Mouse (Mus musculus): ENCODE measurements around the gene Bhlhe41.

Gene Bhlhe41

DNA sequence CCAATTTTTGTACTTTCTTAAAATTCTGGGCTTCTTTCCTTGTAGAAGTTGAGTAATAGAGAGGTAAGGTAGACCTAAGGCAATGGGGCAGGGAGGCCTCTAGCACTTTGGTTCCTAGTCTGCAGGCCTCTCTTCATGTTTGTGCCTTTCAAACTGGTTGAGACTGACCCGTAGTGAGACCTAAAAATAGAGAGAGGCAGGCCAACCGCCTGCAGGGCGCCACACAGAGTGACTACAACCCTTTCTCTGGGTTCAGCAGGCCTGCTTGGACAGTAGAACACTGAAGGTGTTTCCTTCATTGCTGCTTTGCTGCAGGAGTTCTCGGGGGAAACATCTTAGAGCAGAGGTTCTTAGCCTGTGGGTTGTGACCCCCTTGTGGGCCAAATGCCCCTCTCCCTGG lies 5.6 kb upstream of the Bhlhe41 start:
- DNase-seq = no peak

DNA sequence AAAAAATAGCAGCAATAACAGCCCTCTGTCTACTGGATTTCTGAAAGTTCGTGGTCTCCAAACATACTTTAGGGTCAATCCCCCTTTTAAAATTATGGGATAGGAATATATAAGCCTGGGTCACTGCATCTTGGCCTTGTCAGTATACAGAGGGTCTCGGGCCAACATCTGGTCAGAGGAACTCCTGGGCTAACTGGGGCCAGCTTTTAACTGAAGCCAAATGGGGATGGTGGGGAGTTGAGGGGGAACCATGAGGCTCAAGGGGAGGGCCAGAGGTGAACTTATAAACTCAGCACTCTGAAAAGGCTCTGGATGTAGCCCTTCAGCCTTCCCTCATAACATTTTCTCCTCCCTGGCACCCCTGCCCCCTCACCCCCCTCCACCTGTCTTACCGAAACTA lies 1.8 kb upstream of the Bhlhe41 start:
- peak in 1 of 2 experiments; percentile 12 for DNase-seq

DNA sequence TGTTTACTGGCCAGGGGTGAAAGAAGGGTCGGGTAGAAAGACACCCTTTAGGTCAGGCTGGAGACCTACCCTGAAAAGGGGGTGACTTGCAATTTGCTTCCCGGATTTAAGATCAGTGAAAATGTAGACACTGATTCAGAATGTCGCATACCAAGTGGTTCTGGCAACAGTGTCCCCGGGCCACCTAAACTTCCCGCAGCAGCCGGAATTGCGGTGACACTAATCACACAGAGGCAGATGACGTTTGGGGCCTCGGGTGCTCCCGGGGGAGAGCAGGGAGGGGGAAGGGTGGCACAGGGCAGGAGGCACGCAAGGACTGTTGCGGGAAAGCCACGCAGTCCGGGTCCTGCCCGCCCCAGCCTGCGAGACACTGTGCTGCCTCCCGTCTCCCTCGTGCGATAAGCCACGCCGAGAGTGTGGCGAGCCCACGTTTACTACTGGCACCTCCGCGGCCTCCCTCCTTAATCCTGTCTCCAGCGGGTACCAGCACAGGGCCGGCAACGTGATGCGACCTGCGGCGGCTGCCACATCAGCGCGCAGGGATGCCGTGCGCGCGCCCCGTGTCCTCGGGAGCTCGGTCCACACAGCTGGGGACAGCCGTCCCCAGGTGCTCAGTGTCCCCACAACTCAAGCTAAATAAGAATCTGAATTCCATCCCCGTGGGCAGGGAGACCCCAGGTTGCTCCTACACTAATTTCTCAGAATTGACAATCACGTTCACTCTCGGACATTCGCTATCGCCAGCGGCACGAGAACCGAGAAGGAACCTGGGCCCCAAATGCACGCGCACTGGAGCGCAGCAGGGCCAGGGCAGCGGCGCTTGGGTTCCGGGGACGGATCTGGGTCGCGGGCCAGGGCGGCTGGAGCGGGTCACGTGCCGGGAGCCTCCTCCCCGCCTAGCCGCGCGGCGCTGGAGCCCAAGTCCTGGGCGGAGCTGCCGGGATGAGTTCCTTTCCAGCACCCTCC lies 811 bp upstream of the Bhlhe41 start:
- peak; percentile 93 for DNase-seq

DNA sequence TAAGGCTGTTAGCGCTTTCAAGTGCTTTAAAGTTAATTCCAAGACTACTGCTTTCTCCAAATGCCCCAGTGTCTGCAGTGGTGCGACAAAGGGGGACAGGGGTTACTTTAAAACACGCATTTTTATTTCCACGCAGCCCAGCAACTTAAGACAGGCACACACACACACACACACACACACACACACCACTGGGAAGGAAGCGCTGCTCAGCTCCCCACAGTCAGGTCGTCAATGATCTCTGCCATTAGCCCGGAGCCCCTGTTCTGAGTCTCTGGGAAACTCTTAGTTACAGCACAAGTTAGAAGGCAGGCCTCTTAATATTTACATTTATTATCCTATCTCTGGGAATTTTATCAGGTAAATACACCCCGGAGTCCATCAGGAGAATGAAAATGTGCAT lies 1.2 kb downstream of the Bhlhe41 start:
- peak; percentile 44 to 54 for DNase-seq

DNA sequence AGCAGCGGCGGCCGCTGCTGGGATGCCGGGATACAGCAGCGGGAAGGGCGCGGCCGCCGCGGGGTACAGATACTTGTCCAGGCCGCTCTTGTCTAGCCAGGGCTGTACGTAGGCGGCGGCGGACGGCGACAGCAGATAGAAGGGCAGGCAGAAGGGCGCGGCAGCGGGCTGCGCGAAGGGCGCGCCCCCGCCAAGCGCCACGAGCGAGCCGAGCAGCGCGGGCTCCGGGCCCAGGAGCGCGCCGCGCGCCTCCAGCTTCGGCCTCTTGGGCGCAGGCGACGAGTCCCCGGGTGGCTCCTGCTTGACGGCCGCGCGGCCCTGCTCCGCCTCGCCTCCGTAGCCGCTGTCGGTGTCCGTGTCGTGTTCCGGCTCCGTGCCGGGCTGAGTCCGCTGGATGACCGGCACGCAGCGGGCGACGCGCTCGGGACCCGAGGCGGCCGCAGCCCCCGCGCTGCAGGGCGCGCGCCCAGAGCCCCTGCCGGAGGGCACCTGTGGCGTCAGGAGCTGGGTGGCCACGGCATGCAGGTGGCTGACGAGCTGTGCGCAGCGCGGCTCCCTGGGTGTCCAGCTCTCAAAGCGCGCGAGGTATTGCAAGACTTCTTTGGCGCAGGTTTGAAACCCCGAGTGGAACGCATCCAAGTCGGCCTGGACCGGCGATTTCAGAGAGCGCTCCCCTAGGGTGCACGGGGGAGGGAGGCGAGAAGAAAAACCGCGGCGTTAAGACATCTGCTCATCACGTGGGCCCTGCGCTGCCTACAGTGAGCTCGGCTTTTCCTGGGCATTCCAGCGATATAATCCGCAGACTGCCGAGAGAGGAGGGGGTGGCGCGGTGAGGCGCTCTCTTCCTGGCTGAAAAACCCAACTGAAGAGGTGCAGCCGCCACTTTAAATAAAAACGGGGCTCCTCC lies 2.0 kb downstream of the Bhlhe41 start:
- DNase-seq = peak; percentile 86 to 88

DNA sequence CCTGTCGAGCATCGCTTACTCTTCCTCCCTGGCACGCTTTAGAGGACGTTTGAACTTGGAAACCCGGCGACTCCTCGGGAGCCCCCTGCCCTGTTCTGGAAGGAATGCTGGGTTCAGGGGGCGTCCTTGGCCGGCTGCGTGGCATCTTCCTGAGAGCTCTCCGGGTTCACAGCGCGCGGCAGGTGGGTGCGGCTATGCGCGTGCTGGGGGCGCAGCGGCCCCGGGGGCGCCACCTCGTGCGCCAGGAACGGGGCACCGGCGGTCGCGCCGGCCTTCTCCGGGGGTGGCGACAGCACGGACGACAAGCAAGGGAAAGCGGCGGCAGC lies 2.7 kb downstream of the Bhlhe41 start:
- DNase-seq = no peak

DNA sequence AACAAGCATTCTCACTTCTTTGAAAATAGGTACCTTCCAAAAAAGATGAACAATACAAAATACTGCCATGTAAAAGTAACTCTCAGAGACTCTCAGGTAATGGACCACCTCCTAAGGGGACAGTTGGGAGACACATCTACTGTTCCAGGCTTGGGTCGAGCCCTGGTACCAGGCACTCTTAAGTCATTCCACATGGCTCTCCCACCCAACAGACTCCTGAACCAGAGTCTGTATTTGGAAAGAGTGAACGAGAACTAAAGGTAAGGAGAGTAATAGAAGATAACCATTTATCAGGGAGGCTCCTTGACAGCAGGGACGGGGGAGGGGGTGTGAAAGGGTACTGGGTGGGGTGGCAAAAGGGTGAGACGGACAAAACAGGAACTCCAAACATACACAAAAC lies 3.0 kb downstream of the Bhlhe41 start:
- DNase-seq = no peak

DNA sequence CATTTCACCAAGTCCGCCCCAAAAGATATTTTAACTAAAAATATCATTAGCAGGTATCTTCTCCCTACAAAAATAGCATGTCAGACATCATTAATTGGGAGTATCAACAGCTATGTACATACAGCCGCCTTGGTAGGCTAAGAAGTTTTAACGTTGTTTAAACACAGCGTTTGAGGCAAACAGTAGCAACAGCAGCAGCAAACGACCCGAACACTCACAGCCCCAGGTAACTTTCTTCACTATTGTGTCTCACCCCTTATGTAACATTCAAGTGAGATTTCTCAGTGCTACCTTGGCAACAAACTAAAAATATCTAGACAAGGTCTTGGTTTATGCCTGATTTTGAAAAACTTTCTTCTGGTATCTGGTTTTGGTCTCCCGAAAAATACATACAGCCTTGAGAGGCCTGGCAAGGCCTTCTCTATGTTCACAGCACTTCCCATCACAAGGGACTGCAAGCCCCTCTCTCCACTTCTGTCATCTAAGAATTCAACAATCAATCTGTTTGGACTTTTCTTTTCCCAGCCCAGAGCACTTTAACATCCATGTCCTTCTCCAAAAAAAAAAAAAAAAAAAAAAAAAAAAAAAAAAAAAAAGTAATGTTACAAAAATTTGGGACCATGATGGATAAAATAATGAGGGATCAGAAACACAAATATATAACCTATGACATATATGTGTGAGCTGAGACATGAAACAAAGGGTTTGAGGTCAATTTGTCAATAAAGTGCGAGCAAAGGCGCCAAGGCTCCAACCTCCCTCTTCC lies 3.7 kb downstream of the Bhlhe41 start:
- DNase-seq = no peak

DNA sequence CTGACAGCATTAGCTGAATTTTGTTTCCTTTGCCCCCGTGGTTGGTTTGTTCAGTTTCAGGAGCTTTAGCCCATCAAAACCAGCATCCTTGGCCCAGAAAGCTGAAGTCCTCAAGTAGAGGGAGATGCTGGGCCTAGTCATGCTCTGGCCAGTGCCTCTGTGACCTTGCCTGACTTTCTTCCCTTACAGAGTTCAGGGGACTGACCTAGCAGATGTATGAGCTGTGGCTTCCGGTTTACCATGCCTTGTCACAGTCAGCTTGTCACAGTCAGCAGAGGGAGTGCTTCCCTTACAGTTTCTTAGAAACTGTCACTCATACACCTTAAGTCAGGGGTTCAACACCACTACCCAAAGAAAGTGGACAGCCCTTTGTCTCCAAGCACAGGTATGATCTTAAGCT lies 5.0 kb downstream of the Bhlhe41 start:
- no peak for DNase-seq

DNA sequence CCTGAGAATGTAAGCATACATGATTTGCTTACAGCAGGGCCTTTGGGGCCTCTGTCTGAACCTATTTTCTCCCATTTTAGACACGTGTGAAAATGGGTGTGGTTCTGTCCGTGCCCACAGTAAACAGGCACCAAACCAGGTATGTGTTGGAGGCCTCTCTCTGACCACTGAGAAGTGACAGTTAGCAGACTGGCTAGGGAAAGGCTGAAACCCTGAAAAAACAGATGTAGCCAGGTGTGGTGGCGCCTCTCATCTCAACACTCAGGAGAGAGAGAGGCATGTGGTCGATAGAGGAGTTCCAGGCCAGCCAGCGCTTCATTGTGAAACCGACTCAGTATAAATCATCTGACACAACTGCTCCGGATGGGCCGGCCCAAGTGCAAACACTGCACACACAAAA lies 6.9 kb downstream of the Bhlhe41 start:
- DNase-seq = no peak

DNA sequence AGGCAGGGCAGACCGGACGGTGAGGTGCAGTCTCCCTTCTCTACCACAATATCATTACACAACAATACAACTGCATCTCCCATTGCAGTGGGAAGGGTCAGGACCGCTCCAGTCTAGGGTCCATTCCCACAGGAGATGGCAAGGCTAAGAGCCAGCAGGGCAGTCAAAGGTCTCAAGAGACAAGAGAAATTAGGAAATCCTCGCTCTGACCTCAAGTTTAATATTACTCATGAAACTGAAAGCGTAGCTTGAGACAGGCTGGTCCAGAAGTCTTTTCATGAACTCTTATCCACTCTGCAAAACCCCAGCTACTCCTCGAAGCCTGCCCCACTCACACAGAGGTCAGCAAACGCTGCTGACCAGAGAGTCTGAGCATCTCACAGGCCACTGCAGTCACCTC lies 7.9 kb downstream of the Bhlhe41 start:
- no peak for DNase-seq

DNA sequence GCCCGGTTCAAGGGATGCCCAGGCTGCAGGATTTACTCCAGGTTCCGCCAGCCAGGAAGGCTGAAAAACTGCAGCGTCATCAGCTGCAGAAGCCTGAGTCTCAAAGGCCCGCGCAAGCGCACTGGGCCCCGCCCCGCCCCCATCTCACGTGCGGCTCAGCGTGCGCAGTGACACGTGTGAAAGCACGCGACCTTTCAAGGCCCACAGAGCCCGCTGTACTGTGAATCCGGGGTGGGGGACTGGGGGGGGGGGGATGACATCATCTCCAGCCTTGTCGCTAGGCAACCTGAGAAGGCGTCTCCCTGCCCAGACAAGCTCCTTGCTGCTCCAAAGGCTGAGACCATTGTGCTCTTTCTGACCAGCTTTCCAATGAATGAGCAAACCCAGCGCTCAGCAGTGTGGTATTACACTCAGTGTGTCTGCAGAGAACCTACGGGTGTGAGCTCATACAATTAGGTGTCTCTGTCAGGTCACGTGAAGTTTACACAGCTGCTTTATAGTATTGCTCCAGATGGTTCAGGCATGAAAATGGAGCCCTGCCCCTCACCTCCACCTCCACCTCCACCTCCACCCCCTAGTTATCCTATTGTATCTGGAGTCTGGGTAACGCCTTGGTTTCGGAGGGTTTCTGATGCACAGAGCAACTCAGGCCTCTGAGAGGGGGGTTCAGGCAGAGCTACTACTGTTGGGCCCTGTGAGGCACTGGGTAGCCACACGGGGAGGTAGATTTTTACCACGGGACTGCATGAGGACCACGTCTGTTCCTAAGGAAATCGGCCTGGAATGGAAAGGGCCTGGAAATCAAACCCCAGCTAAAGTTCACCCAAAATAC lies 9.4 kb downstream of the Bhlhe41 start:
- peak; percentile 98 to 99 for DNase-seq

DNA sequence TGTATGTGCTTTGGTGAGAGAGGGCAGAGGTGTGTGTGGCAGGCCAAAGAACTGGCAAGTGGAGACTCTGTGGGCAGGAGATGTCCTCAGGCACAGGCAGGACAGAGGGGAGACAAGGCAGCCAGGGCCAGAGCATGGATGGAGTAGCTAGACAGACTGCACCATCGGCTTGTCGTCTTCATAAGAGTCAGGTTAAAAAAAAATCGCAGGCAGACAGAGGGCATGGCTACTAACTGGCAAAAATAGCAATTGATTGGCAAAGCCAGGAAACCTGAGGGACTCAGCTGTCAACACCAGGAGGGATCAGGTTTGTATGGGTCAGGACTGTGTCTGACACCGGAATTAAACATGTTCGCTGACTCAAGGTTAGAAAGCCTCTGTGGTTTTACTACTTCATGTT lies 10.6 kb downstream of the Bhlhe41 start:
- DNase-seq = no peak

DNA sequence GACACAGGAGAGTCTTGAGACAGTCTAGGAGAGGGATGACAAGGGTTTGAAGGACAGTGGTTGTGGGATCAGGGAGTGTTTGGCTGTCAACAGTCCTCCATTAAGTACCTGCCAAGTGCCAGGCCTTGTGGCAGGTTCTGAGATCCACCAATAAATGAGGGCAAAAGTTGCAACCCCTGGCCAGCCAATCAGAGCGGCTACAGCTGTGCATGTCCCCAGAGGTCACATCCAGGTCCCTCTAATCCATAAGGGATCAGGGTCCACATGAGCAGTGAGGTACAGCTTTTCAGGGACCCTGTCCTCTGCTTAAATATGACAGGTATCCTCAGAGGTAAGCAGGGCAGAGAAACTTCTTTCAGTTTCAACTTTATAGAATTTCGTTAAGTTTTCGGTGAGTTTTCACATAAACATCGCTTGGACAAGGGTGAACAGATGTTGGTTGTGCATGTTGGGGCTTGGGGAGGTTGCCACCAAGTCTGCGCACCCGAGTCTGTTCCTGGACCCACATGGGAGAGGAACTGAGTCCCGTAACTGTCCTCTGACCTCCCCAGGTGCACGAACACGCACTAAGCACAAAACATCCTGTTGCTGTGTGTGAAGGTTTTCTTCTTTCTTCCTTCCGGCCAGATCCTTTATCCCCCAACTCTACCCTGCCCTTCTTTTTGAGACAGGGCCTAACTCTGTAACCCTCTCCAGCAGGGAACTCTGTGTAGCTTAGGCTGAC lies 11.8 kb downstream of the Bhlhe41 start:
- no peak for DNase-seq

DNA sequence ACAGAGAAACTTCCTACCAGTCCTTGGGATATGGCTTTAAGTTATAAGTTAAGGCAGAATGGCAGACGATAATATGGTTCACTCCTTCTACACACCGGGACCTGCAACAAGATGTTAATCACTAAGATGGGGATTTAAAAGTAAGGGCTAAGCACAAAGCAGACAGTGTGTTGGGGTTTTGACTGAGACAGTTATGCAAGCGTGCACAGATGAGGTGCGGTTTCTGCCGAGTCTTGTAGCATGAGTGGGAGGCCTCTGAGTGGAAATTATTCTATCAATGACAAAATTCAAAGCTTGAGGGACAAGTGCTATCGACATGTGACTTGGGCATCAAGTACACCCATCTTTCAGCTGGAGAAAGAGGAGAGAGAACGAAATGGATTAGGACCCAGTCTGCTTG lies 12.7 kb downstream of the Bhlhe41 start:
- DNase-seq = no peak

DNA sequence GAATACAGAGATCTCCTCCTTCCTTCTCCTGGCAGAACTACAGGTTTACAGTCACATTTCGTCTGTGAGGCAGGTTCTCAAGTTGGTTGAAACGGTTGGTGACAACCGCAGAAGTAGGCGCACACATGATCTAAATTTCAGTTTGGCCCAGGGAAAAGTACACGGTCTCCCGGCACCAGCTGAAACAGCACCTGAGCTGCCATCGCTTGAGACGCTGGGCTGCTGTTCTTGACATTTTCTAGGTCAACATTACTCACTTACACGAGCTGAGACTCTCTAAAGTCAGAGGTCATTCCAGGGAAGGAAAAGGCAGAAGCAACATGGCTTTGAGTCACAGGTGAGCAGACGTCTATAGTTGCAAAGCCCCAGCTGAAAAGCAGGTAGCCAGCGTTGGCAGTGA lies 13.4 kb downstream of the Bhlhe41 start:
- DNase-seq = no peak

DNA sequence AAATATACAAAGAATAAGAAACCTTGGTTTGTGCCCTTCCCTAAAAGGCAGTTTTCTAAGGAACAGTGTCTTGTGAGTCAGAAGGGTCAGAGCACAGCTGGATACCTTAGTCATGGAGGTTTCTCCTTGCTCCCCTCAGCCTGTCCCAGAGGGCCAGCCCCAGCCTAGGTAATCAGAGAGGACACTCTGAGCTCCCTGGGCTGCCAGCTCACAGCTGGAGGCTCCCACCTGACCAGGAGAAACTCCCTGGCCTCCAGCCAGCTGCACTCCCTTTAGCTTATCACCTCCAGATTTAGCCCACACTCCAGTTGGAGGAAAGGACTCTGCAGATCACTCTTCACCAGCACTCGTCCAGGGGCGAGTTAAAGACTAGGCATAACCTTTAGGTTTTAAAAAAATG lies 14.6 kb downstream of the Bhlhe41 start:
- peak; percentile 54 to 64 for DNase-seq

DNA sequence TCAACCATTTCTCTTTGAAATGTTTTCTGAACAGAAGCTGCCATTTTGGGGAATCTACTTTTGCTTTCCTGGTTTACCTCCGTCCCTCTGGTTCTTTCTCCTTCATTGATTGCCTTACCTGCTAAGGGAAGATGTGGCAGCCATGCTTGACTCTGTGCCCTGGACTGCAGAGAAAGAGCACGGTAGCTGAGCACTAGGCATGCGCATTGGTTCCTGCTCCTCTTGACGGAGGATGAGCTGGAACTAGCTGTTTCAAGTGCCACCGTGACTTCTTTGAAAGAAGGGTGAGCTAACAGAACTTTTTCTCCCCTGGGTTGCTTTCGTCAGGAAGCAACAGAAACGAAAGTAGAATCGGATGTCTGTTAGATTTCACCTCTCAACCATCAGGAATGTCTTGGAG lies 17.7 kb downstream of the Bhlhe41 start:
- no peak for DNase-seq

DNA sequence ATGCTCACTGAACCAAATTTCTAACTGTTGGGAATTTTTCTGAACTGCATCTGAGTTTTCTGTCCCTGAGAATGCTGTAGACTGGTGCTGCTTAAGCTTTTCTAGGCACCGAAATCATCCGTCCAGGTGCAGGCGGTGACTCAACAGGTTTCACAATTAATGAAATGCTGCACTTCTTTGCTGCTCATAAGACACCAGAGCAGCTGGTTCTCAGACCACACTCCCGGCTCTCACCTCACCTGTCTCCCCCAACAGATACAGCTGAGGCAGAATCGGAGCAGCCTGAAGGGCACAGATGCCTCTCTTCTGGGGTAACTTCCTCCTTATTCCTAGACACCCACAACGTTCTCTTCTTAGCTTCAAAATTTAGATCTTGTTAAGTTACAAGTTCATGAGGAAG lies 18.4 kb downstream of the Bhlhe41 start:
- DNase-seq = no peak

DNA sequence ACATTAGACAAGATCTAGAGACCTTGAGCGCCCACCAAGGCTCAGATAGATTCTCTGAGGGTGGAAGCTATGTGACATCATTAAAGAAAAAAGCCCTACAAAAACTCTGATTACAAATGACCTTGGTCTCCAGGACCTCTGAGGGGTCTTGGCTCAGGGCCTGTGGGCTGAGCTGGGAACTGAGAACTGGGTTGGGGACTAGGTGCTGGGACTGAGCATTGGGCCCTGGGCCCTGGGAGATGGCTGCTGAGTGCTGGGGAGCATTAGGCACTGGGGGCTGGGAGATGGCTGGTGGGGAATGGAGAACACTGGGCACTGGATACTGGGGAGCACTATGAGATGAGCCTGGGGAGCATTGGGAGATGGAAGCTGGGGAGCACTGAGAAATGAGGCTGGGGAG lies 19.3 kb downstream of the Bhlhe41 start:
- DNase-seq = no peak

DNA sequence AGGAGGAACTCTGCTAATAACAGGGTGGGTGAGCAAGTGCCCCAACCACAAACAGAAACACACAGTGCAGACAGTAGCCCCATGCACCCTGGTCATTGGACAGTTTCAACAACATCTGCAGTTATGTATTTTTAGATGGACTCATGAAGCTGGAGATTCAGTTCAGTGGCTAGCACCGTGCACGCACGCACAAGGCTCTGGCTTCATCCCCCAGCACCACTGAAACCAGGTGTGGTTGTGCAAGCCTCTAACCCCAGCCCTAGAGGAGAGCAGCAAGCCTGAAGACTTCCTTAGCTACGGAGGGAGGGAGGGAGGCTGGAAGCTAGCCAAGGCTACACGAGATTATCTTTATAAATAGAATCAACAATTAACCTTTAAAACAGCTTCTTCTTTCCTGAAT lies 19.7 kb downstream of the Bhlhe41 start:
- no peak for DNase-seq

DNA sequence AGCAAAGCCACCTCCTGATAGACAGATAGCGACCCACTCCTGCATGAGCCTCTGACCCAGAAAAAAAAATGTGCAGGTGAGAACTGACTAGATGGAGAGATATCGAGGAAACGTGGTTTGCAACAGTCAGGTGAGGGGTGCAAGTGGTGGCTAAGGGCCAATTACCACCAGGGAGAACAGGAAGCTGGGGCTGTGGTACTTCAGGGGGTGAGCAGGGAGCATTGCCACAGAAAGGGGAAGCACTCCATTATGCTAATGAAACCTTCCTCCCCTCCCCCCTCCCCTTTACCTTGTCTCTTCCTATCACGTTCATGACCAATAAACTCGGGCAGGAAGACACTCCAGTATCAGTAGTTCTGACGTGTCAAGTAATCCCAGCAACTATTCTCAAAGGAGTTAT lies 30.0 kb downstream of the Bhlhe41 start:
- DNase-seq = no peak

All from cerebellum, postnatal 10 days (tissue).